Mouse (Mus musculus): ENCODE results near the gene Znfx1.
A peak's percentile ranks its signal among the peaks of the same experiment; 100 is the strongest.

DNA sequence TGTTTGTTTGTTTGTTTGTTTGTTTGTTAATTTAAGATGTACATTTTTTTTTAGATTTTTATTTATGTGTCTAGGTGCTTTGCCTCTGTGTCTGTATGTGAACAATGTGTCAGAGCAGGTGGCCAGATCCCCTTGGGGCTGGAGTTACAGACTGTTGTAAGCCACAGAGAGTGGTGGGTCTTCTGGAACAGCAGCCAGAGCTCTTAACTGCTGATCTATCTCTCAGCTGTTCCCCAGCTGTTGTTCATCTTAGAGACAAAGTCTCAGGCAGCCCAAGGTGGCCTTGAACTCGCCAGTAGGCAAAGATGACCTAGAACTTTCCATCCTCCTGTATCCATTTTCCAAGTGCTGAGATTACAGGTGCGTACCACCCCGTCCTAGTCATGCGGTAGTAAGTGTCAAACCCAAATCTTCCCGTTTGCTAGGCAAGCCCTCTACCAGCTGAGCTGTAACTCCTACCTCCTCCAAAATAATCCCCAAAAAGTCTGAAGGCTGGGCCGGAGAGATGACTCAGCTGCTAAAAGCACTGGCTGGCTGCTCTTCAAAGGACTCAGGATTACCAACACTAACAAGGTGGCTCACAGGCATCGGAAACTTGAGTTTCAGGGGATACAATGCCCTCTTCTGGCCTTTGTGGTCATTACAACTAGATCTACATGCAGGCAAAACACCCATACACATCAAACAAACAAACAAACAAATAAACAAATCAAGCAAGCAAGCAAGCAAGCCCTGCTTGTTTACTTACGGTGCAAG, 58.5 kb downstream of the Znfx1 start:
- peak; percentile 87 for TF ChIP-seq CTCF (IDR thresholded peaks at IDR 0.05)
- no peak for TF ChIP-seq EP300 (IDR thresholded peaks at IDR 0.05)
